Mouse (Mus musculus) testis, adult 2 months (tissue): ENCODE measurements around the gene Ift122. TPM values are rescaled to one million over a fixed set of nuclear protein-coding genes. Genes with fewer than 3 reads are reported as not detected.

Experiments
- H3K27ac ChIP-seq: fragments of 200-500 bp; 2 replicates; pipeline ENCODE4 v1.5.1; 2012; ENCODE audit warnings: low read depth, low read length; ENCODE audit not compliant: control insufficient read depth, insufficient read depth
- H3K27me3 ChIP-seq: fragments of 200-500 bp; 2 replicates; pipeline ENCODE4 v1.6.1; 2012; ENCODE audit warnings: mild to moderate bottlenecking, low read length, moderate library complexity; ENCODE audit not compliant: control insufficient read depth, insufficient read depth
- H3K36me3 ChIP-seq: fragments of 200-500 bp; 2 replicates; pipeline ENCODE4 v1.6.1; 2012; ENCODE audit warnings: mild to moderate bottlenecking, low read length; ENCODE audit not compliant: control insufficient read depth, insufficient read depth
- H3K4me1 ChIP-seq: fragments of 200-500 bp; 2 replicates; pipeline ENCODE4 v1.6.1; 2012; ENCODE audit warnings: low read length; ENCODE audit not compliant: control insufficient read depth, insufficient read depth
- H3K4me3 ChIP-seq: fragments of 200-500 bp; 2 replicates; pipeline ENCODE4 v1.5.1; 2012; ENCODE audit warnings: low read depth, mild to moderate bottlenecking, low read length, moderate library complexity, mixed read lengths; ENCODE audit not compliant: control insufficient read depth
- CTCF ChIP-seq: fragments of 200-500 bp; IDR thresholded peaks from 2 replicates; pipeline ENCODE4 v1.5.1; 2012; ENCODE audit warnings: low read depth, mild to moderate bottlenecking, inconsistent platforms, low read length, moderate library complexity; ENCODE audit not compliant: control insufficient read depth, insufficient read depth, insufficient replicate concordance
- POLR2A ChIP-seq: fragments of 200-500 bp; IDR thresholded peaks from 2 replicates; pipeline ENCODE4 v1.6.1; 2012; ENCODE audit warnings: low read depth, mild to moderate bottlenecking, inconsistent platforms, low read length, moderate library complexity; ENCODE audit not compliant: control insufficient read depth
- polyA plus RNA-seq: library from polyadenylated mRNA; depleted of rRNA; stranded (reverse); fragments of >200 nt; gene quantifications from 2 replicates; pipeline ENCODE4 v1.2.3, GENCODE M21; 2012

Ift122 gene
- polyA plus RNA-seq, 1 experiment = 128 TPM

GRCm38 (mm10) chr6:115931639-115932038 is 78.4 kb downstream of the Ift122 start, which contains the start of gene Rho:
Rho (plus strand) TSS chr6:115931748.
- no peak within 1 kb of the TSS for H3K4me3 ChIP-seq
- H3K27me3 ChIP-seq = no peaks in the 10 kb centered on the region
- no peaks in the 10 kb centered on the region; the same call in 1 of the 2 replicates for H3K4me1 ChIP-seq
- H3K36me3 ChIP-seq = no peaks in the 10 kb centered on the region
- H3K27ac ChIP-seq = no peak within 1 kb of the TSS; the same call in 1 of the 2 replicates
- TF ChIP-seq POLR2A (no peak), CTCF (no peak)

DNA sequence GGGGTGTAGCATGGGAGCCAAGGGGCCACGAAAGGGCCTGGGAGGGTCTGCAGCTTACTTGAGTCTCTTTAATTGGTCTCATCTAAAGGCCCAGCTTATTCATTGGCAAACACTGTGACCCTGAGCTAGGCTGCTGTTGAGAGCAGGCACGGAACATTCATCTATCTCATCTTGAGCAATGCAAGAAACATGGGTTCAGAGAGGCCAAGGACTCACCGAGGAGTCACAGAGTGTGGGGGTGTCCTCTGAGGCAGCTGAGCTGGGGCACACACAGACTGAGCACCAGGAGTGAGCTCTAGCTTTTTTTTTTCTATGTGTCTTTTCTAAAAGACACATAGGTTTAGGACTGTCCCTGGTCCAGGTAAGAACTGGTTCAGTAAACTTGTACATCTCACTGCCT is 79.1 kb downstream of the Ift122 start:
- no peaks in the 10 kb centered on the region for H3K36me3 ChIP-seq
- no peak for TF ChIP-seq POLR2A
- TF ChIP-seq CTCF = no peak
- no peak overlapping the region for H3K27ac ChIP-seq
- H3K4me1 ChIP-seq = no peaks in the 10 kb centered on the region; the same call in 1 of the 2 replicates
- no peaks in the 10 kb centered on the region for H3K27me3 ChIP-seq
- no peak overlapping the region for H3K4me3 ChIP-seq

DNA sequence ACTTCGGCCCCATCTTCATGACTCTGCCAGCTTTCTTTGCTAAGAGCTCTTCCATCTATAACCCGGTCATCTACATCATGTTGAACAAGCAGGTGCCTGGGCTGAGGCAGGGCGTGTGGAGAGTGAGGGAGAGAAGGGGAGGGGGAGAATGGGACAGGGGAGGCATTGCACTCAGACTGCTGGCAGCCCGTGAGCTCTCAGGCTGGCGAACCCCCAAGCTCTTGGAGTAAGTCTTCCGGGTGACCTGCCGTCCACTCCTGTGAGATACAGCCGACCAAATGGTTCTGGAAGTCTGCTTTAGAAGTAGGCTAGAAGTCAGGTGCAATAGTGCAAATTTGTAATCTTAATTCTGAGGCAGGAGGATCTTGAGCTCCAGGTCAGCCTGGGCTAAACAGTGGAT is 82.3 kb downstream of the Ift122 start:
- Histone ChIP-seq H3K36me3 (no peaks in the 10 kb centered on the region), H3K27me3 (no peaks in the 10 kb centered on the region), H3K4me1 (no peaks in the 10 kb centered on the region), H3K27ac (no peak overlapping the region), H3K4me3 (no peak overlapping the region)
- TF ChIP-seq CTCF (no peak), POLR2A (no peak)

DNA sequence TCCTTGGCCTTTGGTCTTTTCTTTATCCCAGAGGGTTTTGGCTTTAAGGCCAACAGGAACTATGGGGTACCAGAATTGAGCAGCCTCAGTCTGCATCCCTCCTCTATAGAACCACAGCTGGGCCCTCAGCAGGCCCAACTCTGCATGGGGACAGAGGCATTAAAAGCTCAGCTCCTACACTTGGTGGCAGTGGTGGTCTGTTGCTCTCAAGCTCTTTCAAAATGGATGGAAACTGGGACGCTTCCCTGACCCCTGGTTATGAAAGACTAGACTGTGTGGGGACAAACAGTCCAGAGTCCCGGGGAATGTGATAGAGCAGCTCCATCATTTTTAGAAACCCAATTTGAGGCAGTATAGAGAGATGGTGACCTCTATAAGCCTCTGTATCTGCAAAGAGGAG is 84.7 kb downstream of the Ift122 start:
- Histone ChIP-seq H3K4me3 (no peak overlapping the region), H3K27me3 (no peaks in the 10 kb centered on the region), H3K27ac (no peak overlapping the region), H3K4me1 (no peaks in the 10 kb centered on the region), H3K36me3 (no peaks in the 10 kb centered on the region)
- TF ChIP-seq CTCF (no peak), POLR2A (no peak)

GRCm38 (mm10) chr6:115938798-115939197 is 85.5 kb downstream of the Ift122 start:
- Histone ChIP-seq H3K36me3 (no peaks in the 10 kb centered on the region), H3K4me3 (no peak overlapping the region), H3K27me3 (no peaks in the 10 kb centered on the region), H3K27ac (no peak overlapping the region), H3K4me1 (no peaks in the 10 kb centered on the region)
- no peak for TF ChIP-seq CTCF
- no peak for TF ChIP-seq POLR2A

- Histone ChIP-seq H3K4me3 (no peak overlapping the region), H3K36me3 (no peaks in the 10 kb centered on the region), H3K4me1 (no peaks in the 10 kb centered on the region), H3K27ac (no peak overlapping the region), H3K27me3 (no peaks in the 10 kb centered on the region)
- TF ChIP-seq CTCF = no peak
- TF ChIP-seq POLR2A = no peak
Measured at GRCm38 (mm10) chr6:115940603-115941002, 87.3 kb downstream of the Ift122 start.

- H3K27me3 ChIP-seq = no peaks in the 10 kb centered on the region
- no peak overlapping the region for H3K27ac ChIP-seq
- no peak for TF ChIP-seq POLR2A
- TF ChIP-seq CTCF = no peak
- no peaks in the 10 kb centered on the region for H3K4me1 ChIP-seq
- no peak overlapping the region for H3K4me3 ChIP-seq
- no peaks in the 10 kb centered on the region for H3K36me3 ChIP-seq
Measured at GRCm38 (mm10) chr6:115941128-115941527, 87.9 kb downstream of the Ift122 start.

DNA sequence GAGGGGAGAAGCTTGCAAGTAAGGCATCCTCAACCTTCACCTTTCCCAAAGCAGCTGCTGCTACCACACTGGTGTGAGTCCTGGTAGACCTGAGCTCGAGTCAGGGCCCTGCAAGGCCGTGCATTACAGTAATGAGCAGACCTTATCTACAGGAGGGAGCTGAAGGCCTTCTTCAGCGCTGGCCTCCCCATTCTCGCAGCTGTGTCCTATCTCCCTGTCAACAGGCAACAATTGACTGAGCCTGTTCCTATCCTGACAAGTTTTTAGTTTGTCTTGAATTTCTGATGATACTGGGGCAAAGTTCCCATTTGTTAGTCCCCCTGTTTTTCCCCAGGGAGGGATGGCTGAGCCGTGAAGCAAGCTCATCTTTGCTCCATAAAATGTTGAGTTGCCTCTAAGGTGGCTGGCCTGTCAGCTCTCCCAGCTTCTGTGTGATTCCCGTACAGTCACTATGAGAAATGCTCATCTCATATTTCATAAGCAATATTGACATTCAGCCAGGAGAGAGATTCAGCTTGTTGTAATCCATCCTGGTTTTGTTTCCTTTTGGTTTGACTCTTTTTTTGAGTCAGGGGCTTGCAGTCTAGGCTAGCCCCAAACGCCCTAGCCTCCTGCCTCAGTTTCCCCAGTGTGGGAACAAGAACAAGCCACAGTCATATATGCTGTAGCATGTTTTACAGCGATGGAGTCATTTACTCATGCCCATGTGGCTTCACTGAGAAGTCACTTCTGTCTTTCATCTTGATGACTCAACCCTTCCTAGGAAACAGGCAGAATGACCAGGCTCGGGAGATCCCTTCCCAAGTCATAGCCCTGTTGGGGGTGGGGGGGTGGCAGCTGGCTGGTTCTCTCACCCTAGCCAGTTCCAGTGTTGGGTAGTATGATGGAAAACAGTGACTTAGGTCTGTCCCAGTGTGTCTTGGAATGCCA is 90.5 kb downstream of the Ift122 start:
- Histone ChIP-seq H3K27me3 (no peaks in the 10 kb centered on the region), H3K4me3 (no peak overlapping the region), H3K4me1 (no peaks in the 10 kb centered on the region), H3K36me3 (no peaks in the 10 kb centered on the region), H3K27ac (no peak overlapping the region)
- TF ChIP-seq POLR2A = no peak
- TF ChIP-seq CTCF = no peak
